Mouse (Mus musculus): ENCODE data around the gene Tas2r107.
"Not testable (repeated sequence)": the region's sequence is repeated elsewhere in the genome, so short reads cannot be mapped to it uniquely, and the experiment has no call there.

Gene Tas2r107

DNA sequence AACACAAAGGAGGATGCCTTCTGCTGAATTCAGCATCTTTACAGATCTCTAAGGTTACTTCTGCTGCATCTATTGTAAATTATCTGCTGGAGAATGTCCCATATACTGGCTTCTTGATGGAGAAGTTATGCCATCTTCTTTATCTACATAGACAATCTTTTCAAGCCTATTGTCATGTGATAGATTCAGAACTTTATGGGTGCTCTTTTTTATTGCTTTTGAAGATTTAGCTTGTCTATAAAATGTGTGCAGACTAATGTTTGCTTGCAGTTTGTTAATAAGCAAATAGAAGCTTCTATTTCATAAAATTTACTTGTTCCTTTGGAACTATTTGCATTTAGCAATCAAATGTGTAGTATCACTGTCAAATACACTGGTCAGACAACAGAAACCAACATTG, at the start of gene Tas2r107:
Gene Tas2r107, minus strand, starts transcription at position 101 of the 400 bp plus-strand sequence.
- no peak for DNase-seq (ENCODE audit: low spot score)

DNA sequence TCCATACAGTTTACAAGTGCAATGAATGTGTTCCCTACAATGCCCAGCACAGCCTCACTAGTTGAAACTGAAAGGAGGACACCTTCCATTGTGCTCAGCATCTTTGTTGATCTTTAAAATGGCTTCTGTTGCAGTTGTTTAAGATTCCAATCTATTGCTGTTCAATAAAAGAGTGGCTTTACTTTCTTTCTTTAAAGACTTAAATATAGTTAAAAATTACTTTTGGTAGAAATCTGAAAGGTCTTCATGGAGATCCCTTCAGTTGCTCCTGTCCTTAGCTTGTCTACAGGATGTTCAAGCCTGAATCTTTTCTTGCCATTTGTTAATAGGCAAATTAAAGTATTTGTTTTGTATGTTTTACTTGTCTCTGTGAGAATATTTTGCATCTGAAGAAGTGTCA, 30.0 kb upstream of the Tas2r107 start, which contains the start of gene Tas2r114:
Gene Tas2r114, minus strand, starts transcription at position 101 of the 400 bp plus-strand sequence.
- DNase-seq (ENCODE audit: low spot score): no peak

DNA sequence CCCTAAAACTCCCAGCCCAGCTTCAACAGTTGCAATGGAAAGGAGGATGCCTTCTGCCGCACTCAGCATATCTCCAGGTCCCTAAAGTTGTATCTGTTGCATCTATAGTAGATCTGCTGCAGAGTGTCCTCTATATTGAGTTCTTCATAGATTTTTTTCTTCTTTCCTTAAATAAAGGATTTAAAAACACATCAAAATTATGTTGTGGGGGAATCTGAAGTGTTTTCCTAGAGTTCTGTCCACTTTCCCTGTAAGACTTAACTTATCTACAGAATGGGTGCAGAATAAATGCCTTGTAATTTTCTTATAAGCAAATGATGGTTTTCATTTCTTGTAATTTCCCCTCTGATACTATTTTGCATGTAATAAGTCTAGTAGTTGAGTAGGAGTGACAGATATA, 27.4 kb upstream of the Tas2r107 start, which contains the start of gene Tas2r105:
Gene Tas2r105, minus strand, starts transcription at position 101 of the 400 bp plus-strand sequence.
- DNase-seq (ENCODE audit: low spot score): no peak

DNA sequence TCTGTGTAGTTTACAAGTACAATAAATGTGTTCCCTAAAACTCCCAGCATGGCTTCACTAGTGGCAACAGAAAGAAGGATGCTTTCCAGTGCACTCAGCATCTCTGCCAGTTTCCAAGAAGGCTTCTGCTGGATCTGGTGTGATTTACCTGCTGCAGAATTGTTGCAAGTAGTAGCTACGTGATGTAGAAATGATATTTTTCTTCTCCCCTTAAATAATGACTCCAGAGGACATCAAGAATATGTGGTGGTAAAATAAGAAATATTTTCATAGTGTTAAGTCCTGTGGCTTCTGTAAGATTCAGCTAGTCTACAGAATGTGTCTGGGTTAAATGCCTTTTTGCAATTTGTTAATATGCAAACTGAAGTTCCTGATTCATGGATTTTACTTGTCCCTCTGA, 25.7 kb upstream of the Tas2r107 start, which contains the start of gene Tas2r104:
Gene Tas2r104, minus strand, starts transcription at position 101 of the 400 bp plus-strand sequence.
- no peak for DNase-seq (ENCODE audit: low spot score)

DNA sequence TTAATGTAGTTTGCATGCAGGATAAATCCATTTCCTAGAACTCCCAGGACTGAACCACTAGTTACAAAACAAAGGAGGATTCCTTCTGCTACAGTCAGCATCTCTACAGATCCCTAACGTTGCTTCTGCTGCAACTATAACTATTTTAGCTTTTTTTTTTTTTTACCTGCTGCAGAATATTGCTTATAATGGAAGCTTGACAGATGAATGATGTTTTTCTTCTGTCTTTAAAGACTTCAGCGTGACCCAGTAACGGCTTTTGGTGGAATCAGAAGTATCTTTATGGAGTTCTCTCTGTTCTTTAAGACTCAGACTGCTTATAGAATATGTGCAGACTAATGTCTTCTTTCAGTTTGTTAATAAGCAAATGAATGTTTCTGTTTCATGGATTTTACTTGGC, 18.8 kb upstream of the Tas2r107 start, which contains the start of gene Tas2r106:
Gene Tas2r106, minus strand, starts transcription at position 101 of the 400 bp plus-strand sequence.
- DNase-seq (ENCODE audit: low spot score): no peak

GRCm38 (mm10) chr6:131630812-131631211, 29.1 kb downstream of the Tas2r107 start, which contains the start of gene Tas2r130:
Gene Tas2r130 (minus strand): TSS chr6:131630912.
- DNase-seq (ENCODE audit: low spot score): no peak

GRCm38 (mm10) chr6:131609956-131610355, 50.0 kb downstream of the Tas2r107 start:
- not testable (repeated sequence) for DNase-seq (ENCODE audit: low spot score)

Measured in ovary, postnatal 36 days (tissue).